Mouse (Mus musculus) heart, embryonic 14.5 days (tissue): ENCODE measurements around the gene Exoc2. TPM values are rescaled to one million over a fixed set of nuclear protein-coding genes. Genes with fewer than 3 reads are reported as not detected.

Source experiments
- ATAC-seq: fragments of 200-750 bp; cut with Nextera tagmentation; 2 replicates; pipeline ENCODE4 v1.8.0; 2017; ENCODE audit warnings: low read depth, moderate TSS enrichment; ENCODE audit not compliant: insufficient number of reproducible peaks, insufficient read depth, low FRiP score
- H3K27ac ChIP-seq, 2 experiments: fragments of 200-500 bp in 1 of 2; fragments of 300-500 bp in 1 of 2; sonication (generic) in 1 of 2; replicated peaks in 1 of 2; 2 replicates each; pipeline ENCODE4 v1.5.1; 2012 to 2014; ENCODE audit warnings: low read depth in 2 of 2, low read length in 2 of 2, control low read depth in 1 of 2, mild to moderate bottlenecking in 1 of 2, mixed read lengths in 1 of 2; ENCODE audit not compliant: control insufficient read depth in 1 of 2, insufficient read depth in 1 of 2
- H3K27me3 ChIP-seq: fragments of 300-500 bp; sonication (generic); 2 replicates; pipeline ENCODE4 v1.6.1; 2014; ENCODE audit warnings: mild to moderate bottlenecking, low read length, control low read depth; ENCODE audit not compliant: control insufficient read depth, insufficient read depth
- H3K36me3 ChIP-seq: fragments of 300-500 bp; sonication (generic); 2 replicates; pipeline ENCODE4 v1.6.1; 2014; ENCODE audit warnings: mild to moderate bottlenecking, control low read depth, low read length, mixed read lengths; ENCODE audit not compliant: control insufficient read depth, insufficient read depth
- H3K4me1 ChIP-seq, 2 experiments: fragments of 200-500 bp in 1 of 2; fragments of 300-500 bp in 1 of 2; sonication (generic) in 1 of 2; 2 replicates each; pipeline ENCODE4 v1.6.1; 2012 to 2014; ENCODE audit warnings: low read length in 2 of 2, control low read depth in 1 of 2, mixed read lengths in 1 of 2; ENCODE audit not compliant: control insufficient read depth in 2 of 2, insufficient read depth in 2 of 2
- H3K4me2 ChIP-seq: fragments of 300-500 bp; sonication (generic); 2 replicates; pipeline ENCODE4 v1.6.1; 2014; ENCODE audit warnings: mild to moderate bottlenecking, low read length
- H3K4me3 ChIP-seq, 2 experiments: fragments of 200-500 bp in 1 of 2; fragments of 300-500 bp in 1 of 2; sonication (generic) in 1 of 2; 2 replicates each; pipeline ENCODE4 v1.5.1; 2012 to 2014; ENCODE audit warnings: low read length in 2 of 2, mild to moderate bottlenecking in 2 of 2, control low read depth in 1 of 2, low read depth in 1 of 2, moderate library complexity in 1 of 2; ENCODE audit not compliant: control insufficient read depth in 1 of 2, insufficient read depth in 1 of 2
- H3K9ac ChIP-seq: fragments of 300-500 bp; sonication (generic); 2 replicates; pipeline ENCODE4 v1.6.1; 2014; ENCODE audit warnings: mild to moderate bottlenecking, low read length
- H3K9me3 ChIP-seq: fragments of 300-500 bp; sonication (generic); 2 replicates; pipeline ENCODE4 v1.6.1; 2016; ENCODE audit warnings: low read length, control low read depth; ENCODE audit not compliant: control insufficient read depth
- WGBS: fragments of 180-500 bp; shearing (Covaris S2); extraction: QIAGEN DNeasy Blood & Tissue Kit; methylation state at CpG from one replicate; pipeline ENCODE4 v1.1.7; 2014; 5-methylcytosine and 5-hydroxymethylcytosine counted together
- polyA plus RNA-seq: library from polyadenylated mRNA; unstranded; fragments of >200 nt; fragmentation: Nextera tagmentation; extraction: Ambion mirVana; gene quantifications from 2 replicates; pipeline ENCODE4 v1.2.1, GENCODE M21; 2014

Gene Exoc2
- polyA plus RNA-seq, 1 experiment from 2014 or later = 23.9 TPM

DNA sequence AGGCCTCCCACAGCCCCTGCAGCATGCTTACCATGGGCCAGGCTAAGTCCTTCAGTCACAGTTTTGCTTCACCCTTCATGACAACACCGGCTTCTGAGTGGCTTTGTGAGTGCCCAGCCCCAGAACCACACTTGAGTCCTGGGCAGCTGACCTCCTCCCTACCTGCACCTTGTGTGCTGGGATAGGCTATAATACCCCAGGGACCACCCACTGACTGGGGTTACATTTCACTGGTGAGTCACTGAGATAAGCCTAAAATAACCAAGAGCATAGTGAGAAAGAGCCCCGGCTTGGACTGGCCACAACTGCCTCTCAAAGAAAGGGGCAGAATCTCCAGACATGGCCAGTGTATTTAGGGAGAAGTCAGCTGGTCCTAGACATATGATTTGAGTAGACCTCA is 192.0 kb downstream of the Exoc2 start:
- WGBS = 11% methylated on average over 2 of the region's 2 CpGs
- Histone ChIP-seq H3K4me3 (no peak overlapping the region), H3K27ac (peak overlapping the region in 1 of 2 experiments; percentile 39; a peak in 1 of 4 replicates), H3K36me3 (no peaks in the 10 kb centered on the region), H3K4me2 (peak overlapping the region; percentile 24), H3K9me3 (no peaks in the 10 kb centered on the region), H3K9ac (no peak overlapping the region), H3K27me3 (no peaks in the 10 kb centered on the region), H3K4me1 (peaks cover 26 to 31% of the 10 kb centered on the region in 2 experiments)
- ATAC-seq = peak; percentile 63

DNA sequence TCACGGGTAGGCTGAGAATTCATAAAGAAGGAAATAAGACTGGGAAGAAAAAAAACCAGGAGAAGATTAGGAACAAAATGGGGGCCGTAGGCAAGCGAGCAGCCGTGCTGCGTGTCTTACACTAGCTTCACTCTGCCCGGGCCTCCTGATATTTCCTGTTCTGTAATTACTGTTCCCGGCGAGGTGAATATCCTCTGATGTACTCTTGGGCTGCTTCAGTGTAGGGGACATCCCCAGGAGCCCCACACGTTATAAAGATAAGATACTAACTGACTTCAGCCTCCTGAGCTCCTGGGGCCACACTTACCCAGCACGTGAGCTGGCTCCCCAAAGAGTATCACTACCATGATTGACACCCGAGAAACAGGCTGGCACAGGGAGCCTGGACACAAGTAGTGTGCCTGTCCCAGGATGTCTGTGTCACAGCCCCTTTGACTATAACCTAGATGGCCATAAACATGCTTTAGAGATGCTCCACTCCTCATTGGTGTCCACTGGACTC is 196.2 kb downstream of the Exoc2 start:
- Histone ChIP-seq H3K27ac (no peak overlapping the region), H3K4me3 (no peak overlapping the region), H3K4me2 (no peak overlapping the region), H3K9me3 (no peaks in the 10 kb centered on the region), H3K27me3 (no peaks in the 10 kb centered on the region), H3K9ac (no peak overlapping the region), H3K4me1 (peaks cover 11 to 13% of the 10 kb centered on the region in 2 experiments), H3K36me3 (no peaks in the 10 kb centered on the region)
- no peak for ATAC-seq
- 58% methylated on average over 11 of the region's 11 CpGs for WGBS

DNA sequence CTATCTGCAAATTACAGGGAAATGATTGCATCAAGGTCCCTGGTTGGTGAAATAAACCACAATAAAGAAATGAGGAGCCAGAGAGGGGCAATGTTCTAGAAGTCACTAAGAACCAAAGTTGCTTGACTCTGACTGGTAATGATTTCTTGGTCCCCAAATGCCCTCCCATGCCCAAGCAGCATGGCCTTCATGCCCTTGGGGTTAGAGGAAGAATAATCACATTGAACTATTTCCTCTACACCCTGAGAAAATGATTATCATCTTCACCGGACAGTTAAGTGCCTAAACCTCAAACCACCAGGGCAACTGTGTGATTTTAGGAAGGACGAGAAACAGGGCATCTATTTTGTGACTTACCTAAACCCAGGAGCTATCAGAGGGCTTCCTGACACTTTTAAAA is 197.9 kb downstream of the Exoc2 start:
- no peak overlapping the region for H3K4me3 ChIP-seq
- no peak overlapping the region for H3K27ac ChIP-seq
- no peaks in the 10 kb centered on the region for H3K9me3 ChIP-seq
- no peak overlapping the region for H3K4me2 ChIP-seq
- H3K36me3 ChIP-seq = no peaks in the 10 kb centered on the region
- H3K27me3 ChIP-seq = no peaks in the 10 kb centered on the region
- no peaks in the 10 kb centered on the region for H3K4me1 ChIP-seq
- WGBS = 66% methylated on average over 2 of the region's 2 CpGs
- no peak overlapping the region for H3K9ac ChIP-seq
- no peak for ATAC-seq

DNA sequence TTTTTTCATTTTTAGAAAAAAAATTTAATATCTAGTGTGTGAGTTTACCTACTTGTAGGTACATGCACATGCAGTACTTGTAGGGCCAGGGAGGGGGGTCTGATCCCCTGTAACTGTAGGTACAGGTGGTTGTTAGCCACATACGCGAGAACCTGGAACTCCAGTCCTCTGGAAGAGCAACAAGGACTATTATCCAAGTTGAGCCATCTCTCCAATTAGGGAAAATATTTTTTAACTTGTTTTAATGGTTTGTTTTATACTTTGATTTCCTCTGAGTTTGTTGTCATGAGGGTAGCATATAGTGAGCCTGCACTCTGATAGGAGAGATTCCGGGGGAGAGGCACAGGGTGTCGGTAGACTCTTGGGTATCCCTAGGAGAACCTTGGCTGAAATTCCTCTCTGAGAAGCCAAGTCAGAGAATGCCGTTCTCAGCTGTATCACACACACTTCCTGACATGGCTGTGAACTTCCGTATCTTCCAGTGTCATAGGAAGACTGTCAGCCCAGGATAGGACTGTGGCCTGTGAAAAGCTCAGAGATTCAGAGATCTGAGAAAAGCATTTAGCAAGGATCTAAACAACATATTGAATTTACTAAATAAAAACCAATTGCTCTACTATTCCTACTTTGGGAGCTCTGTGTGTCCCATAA is 206.3 kb downstream of the Exoc2 start:
- Histone ChIP-seq H3K9me3 (no peaks in the 10 kb centered on the region), H3K9ac (no peak overlapping the region), H3K27me3 (no peaks in the 10 kb centered on the region), H3K4me3 (no peak overlapping the region), H3K4me1 (peaks cover 0 to 3% of the 10 kb centered on the region in 2 experiments; a peak in 1 of 4 replicates), H3K27ac (no peak overlapping the region), H3K36me3 (no peaks in the 10 kb centered on the region), H3K4me2 (no peak overlapping the region)
- ATAC-seq = no peak
- 59% methylated on average over 6 of the region's 6 CpGs for WGBS

DNA sequence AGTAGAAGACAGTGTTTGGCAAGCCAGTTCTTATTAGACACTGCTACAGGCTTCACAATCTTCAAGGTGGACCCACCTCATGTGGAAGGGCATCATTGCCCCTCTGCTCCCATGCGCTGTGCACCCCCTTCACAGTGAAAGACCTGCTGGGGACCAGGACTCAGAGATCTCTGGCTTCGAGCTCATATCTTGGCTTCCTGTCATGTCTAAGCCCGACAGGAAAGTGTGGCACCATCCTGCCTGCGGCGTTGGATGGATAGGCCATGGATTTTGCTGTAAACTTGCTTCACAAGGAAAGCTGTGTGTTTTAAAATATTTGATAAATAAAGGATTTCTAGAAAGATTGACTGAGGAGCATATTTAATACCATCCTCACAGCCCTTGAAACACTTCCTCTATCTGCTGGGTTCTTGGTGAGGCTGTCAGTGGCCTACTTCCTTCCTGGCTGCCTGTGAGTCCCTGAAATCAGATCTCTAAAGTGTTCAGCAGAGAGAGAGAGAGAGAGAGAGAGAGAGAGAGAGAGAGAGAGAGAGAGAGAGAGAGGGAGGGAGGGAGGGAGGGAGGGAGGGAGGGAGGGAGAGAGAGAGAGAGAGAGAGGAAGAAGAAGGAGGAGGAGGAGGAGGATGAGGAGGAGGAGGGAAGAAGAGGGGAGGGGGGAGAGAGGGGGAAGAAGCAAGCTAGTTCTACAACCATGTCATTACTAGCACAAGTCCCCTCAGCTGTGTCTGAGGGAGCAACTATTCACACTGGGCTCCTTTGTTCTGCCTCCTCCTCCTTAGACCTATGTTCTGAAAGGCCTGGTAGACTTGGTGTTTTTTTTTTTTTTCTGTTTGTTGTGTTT is 207.0 kb downstream of the Exoc2 start:
- H3K9ac ChIP-seq = no peak overlapping the region
- no peak overlapping the region for H3K27ac ChIP-seq
- H3K9me3 ChIP-seq = no peaks in the 10 kb centered on the region
- no peak overlapping the region for H3K4me2 ChIP-seq
- no peak for ATAC-seq
- no peaks in the 10 kb centered on the region for H3K27me3 ChIP-seq
- no peaks in the 10 kb centered on the region for H3K36me3 ChIP-seq
- 83% methylated on average over 5 of the region's 5 CpGs for WGBS
- peaks cover 0 to 3% of the 10 kb centered on the region in 2 experiments; a peak in 1 of 4 replicates for H3K4me1 ChIP-seq
- no peak overlapping the region for H3K4me3 ChIP-seq

DNA sequence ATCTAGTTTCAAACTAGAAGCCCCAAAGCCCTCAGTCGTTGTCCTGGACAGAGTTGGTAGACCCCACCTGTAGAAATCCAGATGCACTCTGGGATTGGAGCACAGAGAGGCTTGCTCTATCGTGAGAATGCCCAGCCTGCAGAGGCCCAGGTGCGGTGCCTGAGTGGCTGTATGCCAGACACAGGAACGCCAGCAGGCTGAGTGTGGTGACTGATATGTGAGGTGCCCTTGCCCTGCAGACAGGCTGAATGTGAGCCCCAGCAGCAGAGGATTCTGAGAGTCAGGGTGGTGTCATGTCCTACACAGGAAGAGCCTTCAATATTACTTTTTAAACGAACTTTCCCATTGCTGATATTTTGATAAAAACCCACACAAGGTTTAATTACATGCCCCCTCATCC is 208.0 kb downstream of the Exoc2 start:
- Histone ChIP-seq H3K27ac (no peak overlapping the region), H3K36me3 (no peaks in the 10 kb centered on the region), H3K9ac (no peak overlapping the region), H3K4me2 (no peak overlapping the region), H3K27me3 (no peaks in the 10 kb centered on the region), H3K4me1 (peaks cover 0 to 3% of the 10 kb centered on the region in 2 experiments; a peak in 1 of 4 replicates), H3K9me3 (no peaks in the 10 kb centered on the region), H3K4me3 (no peak overlapping the region)
- no peak for ATAC-seq
- 63% methylated on average over 5 of the region's 5 CpGs for WGBS

DNA sequence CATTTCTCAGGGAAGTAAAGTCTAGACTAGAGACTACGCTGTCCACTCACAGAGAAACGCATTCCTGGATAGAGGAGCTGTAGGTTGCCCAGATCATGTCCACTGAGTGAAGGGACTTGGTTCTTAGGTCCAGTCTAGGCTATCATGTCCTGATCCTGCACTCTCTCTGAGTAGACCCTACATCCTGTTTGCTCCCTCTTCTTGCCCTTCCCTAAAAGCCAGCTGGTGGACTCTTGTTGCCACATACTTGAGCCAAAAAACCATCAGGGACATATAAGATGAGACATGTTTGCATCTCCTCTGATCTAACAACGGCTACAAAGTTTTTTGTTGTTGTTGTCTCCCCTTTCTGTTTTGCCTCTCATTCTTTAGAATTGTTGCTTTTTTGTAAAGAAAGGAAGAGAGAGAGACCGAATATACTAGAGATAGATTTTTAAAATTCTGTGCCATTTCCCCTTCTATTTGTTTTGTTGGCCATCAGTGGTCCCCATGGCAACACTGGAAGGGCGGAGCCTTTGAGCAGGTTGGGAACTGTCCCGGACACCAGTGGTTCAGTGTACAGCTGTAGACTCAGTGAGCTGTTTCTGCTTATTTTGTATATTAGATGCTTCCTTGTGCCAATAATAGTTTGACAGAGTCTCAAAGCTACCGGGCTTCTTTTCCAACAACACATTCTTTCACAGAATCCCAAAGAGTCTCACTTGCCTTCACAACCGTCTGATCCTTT is 209.7 kb downstream of the Exoc2 start:
- no peak for ATAC-seq
- H3K9ac ChIP-seq = no peak overlapping the region
- H3K4me2 ChIP-seq = no peak overlapping the region
- no peaks in the 10 kb centered on the region for H3K27me3 ChIP-seq
- H3K36me3 ChIP-seq = no peaks in the 10 kb centered on the region
- H3K4me1 ChIP-seq = peaks cover 0 to 3% of the 10 kb centered on the region in 2 experiments; a peak in 1 of 4 replicates
- H3K9me3 ChIP-seq = no peaks in the 10 kb centered on the region
- H3K4me3 ChIP-seq = no peak overlapping the region
- 65% methylated on average over 8 of the region's 8 CpGs for WGBS
- no peak overlapping the region for H3K27ac ChIP-seq
